Mouse (Mus musculus): Measurements from ENCODE around the gene Kcnh7.

GRCm38 (mm10) chr2:63049884-63050283 is 134.2 kb downstream of the Kcnh7 start:
- TF ChIP-seq POLR2A (IDR thresholded peaks at IDR 0.05; ENCODE audit: insufficient read depth, low read length) (no peak), CTCF (IDR thresholded peaks at IDR 0.05; ENCODE audit: low read depth, low read length) (no peak)
